Mouse (Mus musculus): ENCODE results near the gene Pibf1. TPM values are rescaled to one million over a fixed set of nuclear protein-coding genes. Genes with fewer than 3 reads are reported as not detected.

The Pibf1 gene
- total and polyA plus RNA-seq, 3 experiments, result 8.4 to 11.0 TPM; not detected in 1

GRCm38 (mm10) chr14:99063091-99063490 is 36.1 kb upstream of the Pibf1 start:
- Histone ChIP-seq H3K4me1 (ENCODE audit: control insufficient read depth in 1 of 2, insufficient read depth in 2 of 2, low read length in 2 of 2) (no peaks in the 10 kb centered on the region), H3K79me2 (ENCODE audit: control insufficient read depth, insufficient read depth, low read length, poor library complexity) (no peaks in the 10 kb centered on the region; the same call in 1 of the 2 replicates), H3K9me3 (replicated peaks; ENCODE audit: insufficient read depth, low read length) (no peaks in the 10 kb centered on the region), H3K9ac (ENCODE audit: control insufficient read depth, low read depth, low read length, poor library complexity, severe bottlenecking) (no peak overlapping the region), H3K27ac (ENCODE audit: control insufficient read depth, low read depth, low read length) (no peak overlapping the region), H3K36me3 (ENCODE audit: control insufficient read depth in 1 of 2, insufficient read depth in 2 of 2, low read length in 2 of 2) (peaks cover 0 to 26% of the 10 kb centered on the region in 2 experiments; a peak in 2 of 4 replicates), H3K27me3 (ENCODE audit: control insufficient read depth in 1 of 2, insufficient read depth in 2 of 2, low read length in 2 of 2) (no peaks in the 10 kb centered on the region), H3K4me3 (ENCODE audit: control insufficient read depth in 1 of 2, insufficient read depth in 1 of 2, low read depth in 2 of 2, low read length in 2 of 2) (no peak overlapping the region)
- TF ChIP-seq MAZ (IDR thresholded peaks at IDR 0.05; ENCODE audit: low read depth, low read length) (no peak), CHD2 (IDR thresholded peaks at IDR 0.05; ENCODE audit: low read length) (no peak), SIN3A (IDR thresholded peaks at IDR 0.05; ENCODE audit: low read length) (no peak), KAT2A (conservative IDR thresholded peaks at IDR 0.05; ENCODE audit: low read depth, low read length) (no peak), MYB (IDR thresholded peaks at IDR 0.05; ENCODE audit: low read depth, low read length) (no peak), NRF1 (IDR thresholded peaks at IDR 0.05; ENCODE audit: insufficient read depth, low read depth, low read length, poor library complexity, severe bottlenecking) (no peak), MEF2A (IDR thresholded peaks at IDR 0.05; ENCODE audit: extremely low read depth, insufficient replicate concordance, low read depth, low read length, poor library complexity, severe bottlenecking) (no peak), GABPA (IDR thresholded peaks at IDR 0.05; ENCODE audit: low read depth, low read length) (no peak), CHD1 (IDR thresholded peaks at IDR 0.05; ENCODE audit: low read depth, low read length) (no peak), CTCF (IDR thresholded peaks at IDR 0.05 in 2 of 3, conservative IDR thresholded peaks at IDR 0.05 in 1 of 3; ENCODE audit: control insufficient read depth in 1 of 3, insufficient read depth in 1 of 3, low read depth in 2 of 3, low read length in 3 of 3, poor library complexity in 1 of 3, severe bottlenecking in 1 of 3) (no peak), JUND (IDR thresholded peaks at IDR 0.05; ENCODE audit: low read depth, low read length) (no peak), NELFE (IDR thresholded peaks at IDR 0.05; ENCODE audit: low read depth, low read length) (no peak), ETS1 (IDR thresholded peaks at IDR 0.05; ENCODE audit: low read depth, low read length) (no peak), USF1 (IDR thresholded peaks at IDR 0.05; ENCODE audit: low read depth, low read length) (no peak)
- DNase-seq (ENCODE audit: low read depth, low spot score), result no peak

GRCm38 (mm10) chr14:99071146-99071545 is 28.1 kb upstream of the Pibf1 start:
- no peak for TF ChIP-seq MAFK (IDR thresholded peaks at IDR 0.05; ENCODE audit: borderline replicate concordance, low read depth, low read length)
- TF ChIP-seq EP300 (IDR thresholded peaks at IDR 0.05; ENCODE audit: low read depth in 1 of 2, low read length in 2 of 2), result no peak
- TF ChIP-seq MYC (IDR thresholded peaks at IDR 0.05; ENCODE audit: low read depth, low read length), result no peak
- no peak for TF ChIP-seq MAX (IDR thresholded peaks at IDR 0.05; ENCODE audit: low read length)
- Histone ChIP-seq H3K27ac (ENCODE audit: control insufficient read depth, low read depth, low read length) (no peak overlapping the region), H3K9me3 (replicated peaks; ENCODE audit: insufficient read depth, low read length) (no peaks in the 10 kb centered on the region), H3K27me3 (ENCODE audit: control insufficient read depth in 1 of 2, insufficient read depth in 2 of 2, low read length in 2 of 2) (no peaks in the 10 kb centered on the region), H3K4me1 (ENCODE audit: control insufficient read depth in 1 of 2, insufficient read depth in 2 of 2, low read length in 2 of 2) (no peaks in the 10 kb centered on the region; a peak in 1 of 4 replicates), H3K36me3 (ENCODE audit: control insufficient read depth in 1 of 2, insufficient read depth in 2 of 2, low read length in 2 of 2) (peaks cover 6 to 35% of the 10 kb centered on the region in 2 experiments; a peak in 3 of 4 replicates), H3K79me2 (ENCODE audit: control insufficient read depth, insufficient read depth, low read length, poor library complexity) (0 out of 2 replicates have a peak, but pooled peaks cover 2% of the 10 kb centered on the region), H3K4me3 (ENCODE audit: control insufficient read depth in 1 of 2, insufficient read depth in 1 of 2, low read depth in 2 of 2, low read length in 2 of 2) (no peak overlapping the region), H3K9ac (ENCODE audit: control insufficient read depth, low read depth, low read length, poor library complexity, severe bottlenecking) (no peak overlapping the region)
- no peak for DNase-seq (ENCODE audit: low read depth, low spot score)
